Mouse (Mus musculus): ENCODE measurements at regions not wholly inside any gene's neighbourhood (a gene's known extent, or its start where the extent isn't known, plus 50 kb on each side); places are given as distances from the start of the nearest gene placed in this dataset.
"Not testable (repeated sequence)": the region's sequence is repeated elsewhere in the genome, so short reads cannot be mapped to it uniquely, and the experiment has no call there.

DNA sequence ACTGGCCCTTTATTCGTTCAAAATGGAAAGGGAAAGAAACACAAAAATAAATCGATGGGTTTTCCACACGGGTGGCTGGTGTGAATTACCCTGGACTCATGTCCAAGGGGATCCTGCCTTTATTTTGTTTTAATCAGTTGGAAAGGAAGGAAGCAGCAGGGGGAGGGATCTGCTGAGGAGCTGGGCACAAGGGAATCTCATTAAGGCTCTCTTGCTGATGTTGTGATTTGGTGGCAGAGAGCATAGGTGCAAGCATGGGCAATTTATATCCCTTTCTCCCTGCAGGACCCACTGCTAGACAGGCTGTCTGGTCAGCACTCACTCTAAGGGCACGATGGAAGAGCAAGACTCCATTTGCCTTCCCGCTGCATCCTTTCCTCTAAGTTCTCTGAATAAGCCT is 469.2 kb downstream of the Epha7 start:
- ATAC-seq (replicated peaks in 1 of 2; ENCODE audit: insufficient read depth in 1 of 2, low FRiP score in 2 of 2, low TSS enrichment in 1 of 2, low read depth in 1 of 2, poor library complexity in 2 of 2, severe bottlenecking in 2 of 2) = no peak

GRCm38 (mm10) chr4:29301348-29301747 is 488.4 kb downstream of the Epha7 start:
- ATAC-seq (replicated peaks in 1 of 2; ENCODE audit: insufficient read depth in 1 of 2, low FRiP score in 2 of 2, low TSS enrichment in 1 of 2, low read depth in 1 of 2, poor library complexity in 2 of 2, severe bottlenecking in 2 of 2) = peak; percentile 66 to 82

- ATAC-seq (replicated peaks in 1 of 2; ENCODE audit: insufficient read depth in 1 of 2, low FRiP score in 2 of 2, low TSS enrichment in 1 of 2, low read depth in 1 of 2, poor library complexity in 2 of 2, severe bottlenecking in 2 of 2) = no peak
Observed at GRCm38 (mm10) chr4:29303951-29304350, 491.0 kb downstream of the Epha7 start.

- ATAC-seq (replicated peaks in 1 of 2; ENCODE audit: insufficient read depth in 1 of 2, low FRiP score in 2 of 2, low TSS enrichment in 1 of 2, low read depth in 1 of 2, poor library complexity in 2 of 2, severe bottlenecking in 2 of 2) = no peak
Observed at GRCm38 (mm10) chr4:29307245-29307644, 494.3 kb downstream of the Epha7 start.

GRCm38 (mm10) chr4:29323921-29324320 is 511.0 kb downstream of the Epha7 start:
- ATAC-seq (replicated peaks in 1 of 2; ENCODE audit: insufficient read depth in 1 of 2, low FRiP score in 2 of 2, low TSS enrichment in 1 of 2, low read depth in 1 of 2, poor library complexity in 2 of 2, severe bottlenecking in 2 of 2) = no peak

- no peak for ATAC-seq (replicated peaks in 1 of 2; ENCODE audit: insufficient read depth in 1 of 2, low FRiP score in 2 of 2, low TSS enrichment in 1 of 2, low read depth in 1 of 2, poor library complexity in 2 of 2, severe bottlenecking in 2 of 2)
Observed at GRCm38 (mm10) chr4:29329145-29329544, 516.2 kb downstream of the Epha7 start.

GRCm38 (mm10) chr4:29331747-29332146 is 518.8 kb downstream of the Epha7 start:
- ATAC-seq (replicated peaks in 1 of 2; ENCODE audit: insufficient read depth in 1 of 2, low FRiP score in 2 of 2, low TSS enrichment in 1 of 2, low read depth in 1 of 2, poor library complexity in 2 of 2, severe bottlenecking in 2 of 2) = no peak

DNA sequence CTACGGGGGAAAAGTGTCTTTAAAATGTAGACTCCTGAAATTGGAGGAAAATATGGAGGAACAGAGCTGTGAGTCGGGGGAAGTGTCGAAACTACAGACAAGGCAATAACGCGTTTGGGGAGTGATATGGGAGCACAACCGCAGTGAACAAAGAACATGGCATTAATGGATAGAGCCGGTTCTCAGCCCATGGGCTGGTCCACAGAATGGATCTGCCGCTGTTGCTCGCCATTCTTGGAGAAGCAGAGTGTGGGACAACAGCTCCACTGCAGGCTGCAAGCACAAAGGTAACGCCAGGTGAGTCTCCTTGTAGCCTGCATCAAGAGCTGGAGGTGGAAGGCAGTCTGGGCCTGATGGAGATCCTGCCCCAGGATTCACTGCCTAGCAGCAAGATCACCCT is 524.3 kb downstream of the Epha7 start:
- no peak for ATAC-seq (replicated peaks in 1 of 2; ENCODE audit: insufficient read depth in 1 of 2, low FRiP score in 2 of 2, low TSS enrichment in 1 of 2, low read depth in 1 of 2, poor library complexity in 2 of 2, severe bottlenecking in 2 of 2)

DNA sequence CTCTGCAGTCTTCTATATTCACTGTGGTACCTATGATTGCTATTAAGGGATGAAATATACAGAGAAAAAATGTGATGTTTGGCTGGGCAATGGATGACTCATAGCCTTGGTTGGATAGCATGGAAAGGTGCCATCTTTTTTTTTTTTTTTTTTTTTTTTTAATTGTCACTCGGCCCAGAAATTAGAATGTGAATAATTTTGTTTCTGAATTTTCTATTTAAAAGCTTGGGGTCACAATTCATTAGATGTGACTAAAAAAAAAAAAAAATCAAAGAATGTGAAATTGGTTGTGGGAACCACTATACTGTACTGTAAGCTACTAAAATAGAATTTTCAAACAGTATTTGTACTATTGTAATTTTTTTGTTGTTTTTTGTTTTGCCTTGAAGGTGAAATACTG is 549.3 kb downstream of the Epha7 start:
- no peak for ATAC-seq (replicated peaks in 1 of 2; ENCODE audit: insufficient read depth in 1 of 2, low FRiP score in 2 of 2, low TSS enrichment in 1 of 2, low read depth in 1 of 2, poor library complexity in 2 of 2, severe bottlenecking in 2 of 2)

DNA sequence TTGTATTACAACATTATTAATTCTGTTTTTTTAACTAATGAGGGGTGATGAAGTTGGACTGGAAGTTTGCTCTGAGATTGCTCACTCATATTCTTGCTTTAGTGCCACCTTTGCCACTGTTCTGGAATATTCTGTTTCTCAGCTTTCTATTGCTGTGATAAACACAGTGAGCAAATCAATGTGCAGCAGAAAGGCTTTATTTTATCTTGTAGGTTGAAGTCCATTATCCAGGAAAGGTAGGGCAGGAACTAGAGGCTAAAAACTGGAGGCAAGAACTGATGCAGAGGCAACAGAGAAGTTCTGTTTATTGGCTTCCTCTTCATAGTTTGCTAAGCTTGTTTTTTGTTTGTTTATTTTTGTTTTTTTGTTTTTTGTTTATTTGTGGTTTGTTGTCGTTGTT is 576.4 kb downstream of the Epha7 start:
- ATAC-seq (replicated peaks in 1 of 2; ENCODE audit: insufficient read depth in 1 of 2, low FRiP score in 2 of 2, low TSS enrichment in 1 of 2, low read depth in 1 of 2, poor library complexity in 2 of 2, severe bottlenecking in 2 of 2) = no peak

DNA sequence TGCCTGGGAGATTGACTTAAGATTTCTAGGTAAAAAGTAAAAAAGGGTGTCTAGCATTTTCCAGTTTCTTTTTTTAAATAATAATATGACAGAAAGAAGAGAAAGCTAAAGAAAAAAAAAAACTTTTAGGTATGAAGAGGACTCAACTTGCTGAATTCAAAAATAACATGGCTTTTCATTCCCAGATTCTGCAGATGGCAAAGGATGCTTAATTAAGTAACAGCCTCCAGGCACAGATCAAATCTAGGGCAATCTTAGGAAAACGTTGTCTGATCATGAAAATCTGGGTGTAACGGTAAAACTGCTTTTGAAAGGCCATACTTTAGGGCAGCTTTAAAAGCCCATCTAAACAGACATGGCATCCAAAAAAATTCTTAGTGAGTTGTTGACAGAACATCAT is 577.4 kb downstream of the Epha7 start:
- no peak for ATAC-seq (replicated peaks in 1 of 2; ENCODE audit: insufficient read depth in 1 of 2, low FRiP score in 2 of 2, low TSS enrichment in 1 of 2, low read depth in 1 of 2, poor library complexity in 2 of 2, severe bottlenecking in 2 of 2)

GRCm38 (mm10) chr4:29402143-29402542 is 589.2 kb downstream of the Epha7 start:
- no peak for ATAC-seq (replicated peaks in 1 of 2; ENCODE audit: insufficient read depth in 1 of 2, low FRiP score in 2 of 2, low TSS enrichment in 1 of 2, low read depth in 1 of 2, poor library complexity in 2 of 2, severe bottlenecking in 2 of 2)

DNA sequence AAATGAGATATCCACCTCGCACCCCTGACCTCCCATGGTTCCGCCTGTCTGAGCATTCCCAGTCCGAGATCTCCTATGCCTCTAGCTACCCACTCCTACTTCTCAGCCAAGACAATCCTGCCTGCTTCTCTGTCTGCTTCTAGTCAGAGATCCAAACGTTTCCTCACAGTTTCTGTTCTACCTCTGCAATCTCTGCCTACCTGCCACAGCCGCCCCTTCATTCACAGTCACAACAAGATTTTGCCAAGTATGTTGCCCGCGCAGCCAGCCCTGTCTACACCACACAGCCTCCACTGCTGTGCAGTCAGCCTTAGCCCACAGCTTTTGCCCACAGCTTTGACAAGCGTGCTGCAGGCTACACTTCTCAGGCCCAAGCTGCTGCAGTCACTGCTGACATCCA is 601.7 kb downstream of the Epha7 start:
- ATAC-seq (replicated peaks in 1 of 2; ENCODE audit: insufficient read depth in 1 of 2, low FRiP score in 2 of 2, low TSS enrichment in 1 of 2, low read depth in 1 of 2, poor library complexity in 2 of 2, severe bottlenecking in 2 of 2) = no peak

GRCm38 (mm10) chr4:29420198-29420792 is 607.4 kb downstream of the Epha7 start:
- no peak for ATAC-seq (replicated peaks in 1 of 2; ENCODE audit: insufficient read depth in 1 of 2, low FRiP score in 2 of 2, low TSS enrichment in 1 of 2, low read depth in 1 of 2, poor library complexity in 2 of 2, severe bottlenecking in 2 of 2)

GRCm38 (mm10) chr4:29431493-29431892 is 618.6 kb downstream of the Epha7 start:
- not testable (repeated sequence) for ATAC-seq (replicated peaks in 1 of 2; ENCODE audit: insufficient read depth in 1 of 2, low FRiP score in 2 of 2, low TSS enrichment in 1 of 2, low read depth in 1 of 2, poor library complexity in 2 of 2, severe bottlenecking in 2 of 2)

DNA sequence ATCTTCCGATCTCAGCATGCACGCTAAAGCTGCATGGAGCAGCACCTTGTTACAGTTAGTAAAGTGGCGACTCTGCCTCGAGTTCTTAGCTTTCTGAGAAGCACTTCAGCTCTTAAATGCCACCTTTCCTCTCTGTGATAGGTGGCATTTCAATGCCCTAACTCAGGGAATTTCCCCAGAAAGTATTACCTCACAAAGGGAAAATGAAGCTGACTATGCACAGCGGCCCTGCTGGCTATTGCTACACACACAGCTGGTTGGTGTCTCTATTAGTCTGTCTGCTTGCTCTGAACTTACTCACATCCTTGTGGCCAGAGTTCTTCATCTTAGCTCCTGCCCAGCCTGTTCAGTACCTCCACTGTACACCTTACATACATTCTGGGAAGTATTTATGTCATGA is 650.4 kb downstream of the Epha7 start:
- no peak for ATAC-seq (replicated peaks in 1 of 2; ENCODE audit: insufficient read depth in 1 of 2, low FRiP score in 2 of 2, low TSS enrichment in 1 of 2, low read depth in 1 of 2, poor library complexity in 2 of 2, severe bottlenecking in 2 of 2)

DNA sequence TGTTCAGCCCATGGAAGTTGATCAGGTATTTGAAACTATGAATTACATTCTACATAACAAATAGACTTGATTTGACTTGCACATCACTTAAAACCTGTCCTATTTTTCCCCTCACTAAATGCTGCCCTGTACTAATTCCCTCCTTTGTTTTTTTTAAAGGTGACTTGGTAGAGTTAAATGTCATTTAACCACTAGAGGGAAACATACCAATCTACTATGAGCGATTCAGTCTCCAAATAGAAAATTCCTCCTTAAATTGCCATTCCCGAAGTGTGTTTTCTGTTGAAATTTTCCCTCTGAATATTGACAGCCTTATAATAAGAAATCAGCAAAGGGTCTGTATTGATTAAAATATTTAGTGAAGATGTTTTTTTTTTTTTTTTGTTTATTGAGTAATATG is 653.4 kb downstream of the Epha7 start:
- no peak for ATAC-seq (replicated peaks in 1 of 2; ENCODE audit: insufficient read depth in 1 of 2, low FRiP score in 2 of 2, low TSS enrichment in 1 of 2, low read depth in 1 of 2, poor library complexity in 2 of 2, severe bottlenecking in 2 of 2)

DNA sequence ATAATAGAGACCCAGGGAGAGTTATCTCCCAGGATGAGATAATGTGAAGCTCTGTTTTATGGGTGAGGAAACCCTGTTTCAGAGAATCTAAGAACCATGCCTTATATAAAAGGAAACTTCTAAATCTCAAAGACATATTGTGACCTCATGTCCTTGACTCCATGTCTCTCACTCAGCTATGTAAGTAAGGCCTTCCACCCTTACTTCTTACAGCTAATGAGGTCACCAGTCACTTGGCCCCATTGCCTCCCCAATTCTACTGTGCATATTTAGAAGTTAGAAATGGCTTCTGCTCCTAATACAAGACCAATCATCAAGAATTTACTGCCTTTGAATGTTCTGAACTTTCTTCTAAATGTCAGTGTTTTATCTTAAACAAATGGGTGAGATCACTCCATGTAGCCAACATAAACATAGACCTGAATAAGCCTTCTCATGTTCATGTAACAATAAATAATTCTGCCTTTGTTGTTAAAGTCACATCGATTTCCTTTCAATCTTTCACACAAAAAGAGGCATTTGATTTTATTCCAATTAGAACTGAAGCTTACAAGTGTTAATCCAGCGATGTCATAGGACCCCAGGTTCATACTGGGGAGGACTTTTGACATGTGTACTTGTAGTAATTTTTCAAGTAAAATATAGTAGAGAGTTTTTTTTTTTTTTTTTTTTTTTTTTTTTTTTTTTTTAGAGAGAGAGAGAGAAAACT is 667.6 kb downstream of the Epha7 start:
- no peak for ATAC-seq (replicated peaks in 1 of 2; ENCODE audit: insufficient read depth in 1 of 2, low FRiP score in 2 of 2, low TSS enrichment in 1 of 2, low read depth in 1 of 2, poor library complexity in 2 of 2, severe bottlenecking in 2 of 2)

- no peak for ATAC-seq (replicated peaks in 1 of 2; ENCODE audit: insufficient read depth in 1 of 2, low FRiP score in 2 of 2, low TSS enrichment in 1 of 2, low read depth in 1 of 2, poor library complexity in 2 of 2, severe bottlenecking in 2 of 2)
Observed at GRCm38 (mm10) chr4:29481093-29481715, 668.3 kb downstream of the Epha7 start.

Measured in hematopoietic stem cell, adult 5-6 weeks (primary cell).